In genomic region chr15:12789406-12789867, GRCm38 (mm10) we compare ENCODE assay signal across 12 mouse cellular contexts. TPM values are rescaled to one million over a fixed set of nuclear protein-coding genes. Genes with fewer than 3 reads are reported as not detected.
A peak's percentile ranks its signal among the peaks of the same experiment; 100 is the strongest.
DNase-seq lines count a peak whose midpoint lies in the region; ATAC-seq and TF ChIP-seq lines count a peak whose summit lies in the region.
"Had no signal": no experiment of that assay in that cellular context is flagged by ENCODE, and none has a peak within 500 bp of the region (broad histone marks: within the 10 kb centered on the region; RNA-seq: fewer than 3 reads in every experiment).

No protein-coding gene starts in this region.

- WGBS in heart, embryonic 14.5 days: 32% methylated on average over 10 of the region's 10 CpGs
- 21% methylated on average over 10 of the region's 10 CpGs for WGBS in midbrain, embryonic 12.5 days

- no peaks in the 10 kb centered on the region for H3K79me2 ChIP-seq in C2C12 (ENCODE audit: control insufficient read depth, insufficient read depth)

- peaks cover 3 to 7% of the 10 kb centered on the region in 2 experiments; a peak in 3 of 4 replicates for H3K4me1 ChIP-seq in heart, embryonic 14.5 days (ENCODE audit: control insufficient read depth in 2 of 2, insufficient read depth in 2 of 2, low read length in 2 of 2)
- H3K4me1 ChIP-seq in midbrain, embryonic 12.5 days: 0 out of 2 replicates have a peak, but pooled peaks cover 3% of the 10 kb centered on the region

- no peaks in the 10 kb centered on the region for H3K27me3 ChIP-seq in heart, embryonic 14.5 days (ENCODE audit: control insufficient read depth, insufficient read depth, low read length)
- peaks cover 18% of the 10 kb centered on the region for H3K27me3 ChIP-seq in C2C12 (ENCODE audit: control insufficient read depth, insufficient read depth, insufficient read length)
- no peaks in the 10 kb centered on the region for H3K27me3 ChIP-seq in midbrain, embryonic 12.5 days

- H3K4me2 ChIP-seq in heart, embryonic 14.5 days (ENCODE audit: low read length): 0 out of 2 replicates have a peak overlapping the region, but pooled peaks have one; percentile 16
- H3K4me2 ChIP-seq in midbrain, embryonic 12.5 days (replicated peaks): no peak overlapping the region

- H3K9ac ChIP-seq in heart, embryonic 14.5 days (ENCODE audit: low read length): no peak overlapping the region; the same call in 1 of the 2 replicates
- no peak overlapping the region for H3K9ac ChIP-seq in midbrain, embryonic 12.5 days (replicated peaks)

- no peaks in the 10 kb centered on the region for H3K36me3 ChIP-seq in heart, embryonic 14.5 days (ENCODE audit: control insufficient read depth, insufficient read depth, low read length)
- H3K36me3 ChIP-seq in C2C12 (ENCODE audit: control insufficient read depth, insufficient read depth): no peaks in the 10 kb centered on the region
- no peaks in the 10 kb centered on the region for H3K36me3 ChIP-seq in midbrain, embryonic 12.5 days

- no peak for ATAC-seq in heart, embryonic 14.5 days (ENCODE audit: insufficient number of reproducible peaks, insufficient read depth, low FRiP score, low read depth)
- peak; percentile 62 for ATAC-seq in midbrain, embryonic 12.5 days (ENCODE audit: low FRiP score, low read depth)
- ATAC-seq: Patski had no signal

- H3ac ChIP-seq in C2C12 (ENCODE audit: control insufficient read depth, insufficient read length, low read depth): no peak overlapping the region

- no peak overlapping the region for H3K4me3 ChIP-seq in heart, embryonic 14.5 days (ENCODE audit: control insufficient read depth in 1 of 2, insufficient read depth in 1 of 2, low read depth in 1 of 2, low read length in 2 of 2)
- H3K4me3 ChIP-seq in C2C12 (ENCODE audit: insufficient read depth, poor library complexity, severe bottlenecking): no peak overlapping the region
- no peak overlapping the region for H3K4me3 ChIP-seq in midbrain, embryonic 12.5 days

- no peaks in the 10 kb centered on the region for H3K79me3 ChIP-seq in C2C12 (ENCODE audit: low read depth)

- no peak for DNase-seq in heart, adult 18-20 months
- DNase-seq in embryo, embryonic 11.5 days (ENCODE audit: low read depth, low spot score): peak; percentile 11
- no peak for DNase-seq in B cell, adult 2 months
- no peak for DNase-seq in spleen, postnatal 14 days (ENCODE audit: low spot score in 2 of 2)
- DNase-seq in adrenal gland, adult 8-10 months: no peak
- DNase-seq: cerebellum, postnatal 36 days; kidney, adult 18-20 months had no signal

- TF ChIP-seq CTCF in C2C12 (IDR thresholded peaks at IDR 0.05; ENCODE audit: control insufficient read depth, insufficient read depth, insufficient read length): no peak

- H3K9me3 ChIP-seq in heart, embryonic 14.5 days (ENCODE audit: control insufficient read depth, low read length): no peaks in the 10 kb centered on the region; the same call in 1 of the 2 replicates
- H3K9me3 ChIP-seq in midbrain, embryonic 12.5 days: no peaks in the 10 kb centered on the region

- peak overlapping the region in 1 of 2 experiments; percentile 34; a peak in 1 of 4 replicates for H3K27ac ChIP-seq in heart, embryonic 14.5 days (replicated peaks in 1 of 2; ENCODE audit: control insufficient read depth in 1 of 2, insufficient read depth in 1 of 2, low read depth in 2 of 2, low read length in 2 of 2)
- 0 out of 2 replicates have a peak overlapping the region, but pooled peaks have one; percentile 15 for H3K27ac ChIP-seq in midbrain, embryonic 12.5 days (replicated peaks)
- H3K27ac ChIP-seq: macrophage had no signal

TF ChIP-seq in C2C12, 6 proteins besides CTCF, POLR2A, EP300 and RAD21:
- TF ChIP-seq MYOG (IDR thresholded peaks at IDR 0.05; ENCODE audit: control insufficient read depth, extremely low read depth, insufficient read length) (no peak), MAX (IDR thresholded peaks at IDR 0.05) (no peak), USF1 (IDR thresholded peaks at IDR 0.05; ENCODE audit: low read depth) (peak; percentile 13)

RNA-seq across cellular contexts. Expression of gene 6030458C11Rik, which starts 35.0 kb away (rescaled TPM):
- 25.0 and 26.0 TPM in 2 replicates for polyA plus RNA-seq in heart, embryonic 14.5 days (2014; fragmentation: Nextera tagmentation; extraction: Ambion mirVana)
- 10 to 100 TPM; 13.5 to 13.9 TPM for total RNA-seq in heart, adult 18-20 months (2021)
- polyA plus RNA-seq in C2C12 (2012; fragmentation: generic; extraction: Trizol): 7.5 TPM
- 41.1 and 42.2 TPM in 2 replicates for polyA plus RNA-seq in midbrain, embryonic 12.5 days (2016; fragmentation: Nextera tagmentation; extraction: Ambion mirVana)
- total RNA-seq in adrenal gland, adult 8-10 months (2022): 10 to 100 TPM; 13.3 to 18.6 (median 15.7) TPM

RNA-seq across cellular contexts. Expression of gene Drosha, which starts 35.2 kb away (rescaled TPM):
- 23.5 and 24.4 TPM in 2 replicates for polyA plus RNA-seq in heart, embryonic 14.5 days (2014; fragmentation: Nextera tagmentation; extraction: Ambion mirVana)
- total RNA-seq in heart, adult 18-20 months (2021): 10 to 100 TPM; 34.8 to 39.1 TPM
- polyA plus RNA-seq in C2C12 (2012; fragmentation: generic; extraction: Trizol): 42.0 TPM
- 71.3 and 73.2 TPM in 2 replicates for polyA plus RNA-seq in midbrain, embryonic 12.5 days (2016; fragmentation: Nextera tagmentation; extraction: Ambion mirVana)
- total RNA-seq in adrenal gland, adult 8-10 months (2022): 10 to 100 TPM; 32.0 to 40.5 (median 38.7) TPM

RNA-seq across cellular contexts. Expression of gene Pdzd2, which starts 49.7 kb away (rescaled TPM):
- polyA plus RNA-seq in heart, embryonic 14.5 days (2014; fragmentation: Nextera tagmentation; extraction: Ambion mirVana): 16.8 and 18.7 TPM in 2 replicates
- 10 to 100 TPM; 68.0 to 82.0 TPM for total RNA-seq in heart, adult 18-20 months (2021)
- polyA plus RNA-seq in C2C12 (2012; fragmentation: generic; extraction: Trizol): 0.01 TPM
- polyA plus RNA-seq in midbrain, embryonic 12.5 days (2016; fragmentation: Nextera tagmentation; extraction: Ambion mirVana): 8.4 and 9.5 TPM in 2 replicates
- total RNA-seq in adrenal gland, adult 8-10 months (2022): 10 to 100 TPM; 14.8 to 29.7 (median 21.7) TPM
- polyA plus RNA-seq: macrophage had no signal
